ENCODE assay signal across 8 mouse cellular contexts in the genomic region with DNA sequence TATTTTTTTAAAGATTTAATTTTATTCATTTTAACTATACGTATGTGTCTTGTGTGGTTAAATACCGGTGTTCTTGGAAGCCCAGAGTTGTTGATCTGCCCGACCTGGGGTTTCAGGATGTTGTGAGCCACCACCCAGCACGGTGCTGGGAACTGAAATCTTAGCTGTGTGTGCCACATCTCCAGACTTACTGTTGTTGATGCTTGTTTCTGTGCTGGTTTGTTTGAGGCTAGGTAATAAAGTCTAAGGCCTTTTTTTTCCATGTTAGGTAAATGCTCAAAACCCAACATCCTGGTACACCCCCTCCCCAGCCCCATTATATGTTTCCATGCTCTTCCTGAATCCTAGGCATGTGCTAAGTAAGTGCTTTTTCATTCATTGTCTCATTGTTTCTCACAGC. TPM values are rescaled to one million over a fixed set of nuclear protein-coding genes. Genes with fewer than 3 reads are reported as not detected.
A peak's percentile ranks its signal among the peaks of the same experiment; 100 is the strongest.
DNase-seq lines count a peak whose midpoint lies in the region; ATAC-seq and TF ChIP-seq lines count a peak whose summit lies in the region.

No protein-coding gene starts in this region.

- no peak for TF ChIP-seq CTCF in embryonic fibroblast, embryonic 13.5 days (IDR thresholded peaks at IDR 0.05; ENCODE audit: borderline replicate concordance, insufficient read depth, low read length)
- TF ChIP-seq CTCF in intestine, postnatal 0 days (IDR thresholded peaks at IDR 0.05; ENCODE audit: low read depth), result no peak

- peak overlapping the region; percentile 92 for H3K4me2 ChIP-seq in liver, embryonic 11.5 days
- H3K4me2 ChIP-seq in intestine, postnatal 0 days (replicated peaks; ENCODE audit: low read depth), result peak overlapping the region; percentile 89; the same call in 1 of the 2 replicates
- peak overlapping the region; percentile 85; the same call in 1 of the 2 replicates for H3K4me2 ChIP-seq in neural tube, embryonic 12.5 days (replicated peaks)

- peak overlapping the region; percentile 97; the same call in 1 of the 2 replicates for H3K9ac ChIP-seq in liver, embryonic 11.5 days (ENCODE audit: low read depth, low read length)
- H3K9ac ChIP-seq in intestine, postnatal 0 days (ENCODE audit: low read depth, low read length), result no peak overlapping the region
- H3K9ac ChIP-seq in neural tube, embryonic 12.5 days, result no peak overlapping the region

- no peaks in the 10 kb centered on the region for H3K36me3 ChIP-seq in liver, embryonic 11.5 days (ENCODE audit: control insufficient read depth, insufficient read depth, low read length)
- H3K36me3 ChIP-seq in intestine, postnatal 0 days (ENCODE audit: control insufficient read depth, insufficient read depth), result no peaks in the 10 kb centered on the region
- no peaks in the 10 kb centered on the region for H3K36me3 ChIP-seq in neural tube, embryonic 12.5 days

- no peaks in the 10 kb centered on the region for H3K27me3 ChIP-seq in liver, embryonic 11.5 days (replicated peaks; ENCODE audit: control insufficient read depth, insufficient read depth, low read length)
- no peaks in the 10 kb centered on the region for H3K27me3 ChIP-seq in intestine, postnatal 0 days (replicated peaks; ENCODE audit: control insufficient read depth, insufficient read depth, low read length)
- no peaks in the 10 kb centered on the region for H3K27me3 ChIP-seq in neural tube, embryonic 12.5 days (replicated peaks)

- H3K27ac ChIP-seq in liver, embryonic 11.5 days (ENCODE audit: low read depth, low read length), result peak overlapping the region; percentile 94
- 0 out of 2 replicates have a peak overlapping the region, but pooled peaks have one; percentile 47 for H3K27ac ChIP-seq in embryonic fibroblast, embryonic 13.5 days (ENCODE audit: insufficient read depth, low read length)
- no peak overlapping the region for H3K27ac ChIP-seq in intestine, postnatal 0 days (ENCODE audit: low read depth, low read length)
- 0 out of 2 replicates have a peak overlapping the region, but pooled peaks have one; percentile 38 for H3K27ac ChIP-seq in neural tube, embryonic 12.5 days

- peaks cover 12% of the 10 kb centered on the region for H3K4me1 ChIP-seq in liver, embryonic 11.5 days (replicated peaks; ENCODE audit: control insufficient read depth, insufficient read depth, low read length)
- no peaks in the 10 kb centered on the region; the same call in none of the 2 replicates for H3K4me1 ChIP-seq in embryonic fibroblast, embryonic 13.5 days (ENCODE audit: control insufficient read depth, insufficient read depth, low read length)
- H3K4me1 ChIP-seq in intestine, postnatal 0 days (replicated peaks; ENCODE audit: control insufficient read depth, insufficient read depth, low read length), result no peaks in the 10 kb centered on the region
- H3K4me1 ChIP-seq in neural tube, embryonic 12.5 days, result peaks cover 10% of the 10 kb centered on the region

- WGBS in liver, embryonic 11.5 days, result 56% methylated on average over 4 of the region's 4 CpGs
- 73% methylated on average over 4 of the region's 4 CpGs for WGBS in intestine, postnatal 0 days
- WGBS in neural tube, embryonic 12.5 days, result 52% methylated on average over 4 of the region's 4 CpGs

- H3K4me3 ChIP-seq in liver, embryonic 11.5 days (ENCODE audit: low read depth, low read length), result peak overlapping the region; percentile 95; the same call in 1 of the 2 replicates
- H3K4me3 ChIP-seq in embryonic fibroblast, embryonic 13.5 days (ENCODE audit: insufficient read depth, low read length), result no peak overlapping the region
- H3K4me3 ChIP-seq in intestine, postnatal 0 days (ENCODE audit: low read depth, low read length), result no peak overlapping the region
- H3K4me3 ChIP-seq in neural tube, embryonic 12.5 days, result no peak overlapping the region

- no peak for ATAC-seq in liver, embryonic 11.5 days (replicated peaks; ENCODE audit: low FRiP score)
- no peak for ATAC-seq in intestine, postnatal 0 days
- ATAC-seq in neural tube, embryonic 12.5 days (ENCODE audit: low FRiP score, low read depth), result no peak; the same call in 1 of the 2 replicates

- no peak for TF ChIP-seq POLR2A in embryonic fibroblast, embryonic 13.5 days (IDR thresholded peaks at IDR 0.05; ENCODE audit: low read depth, low read length)

- H3K9me3 ChIP-seq in liver, embryonic 11.5 days (ENCODE audit: control insufficient read depth, low read length), result no peaks in the 10 kb centered on the region
- no peaks in the 10 kb centered on the region for H3K9me3 ChIP-seq in intestine, postnatal 0 days (ENCODE audit: control insufficient read depth)
- H3K9me3 ChIP-seq in neural tube, embryonic 12.5 days, result no peaks in the 10 kb centered on the region

- peak; percentile 31 for DNase-seq in liver, embryonic 11.5 days (ENCODE audit: low spot score)
- DNase-seq in liver (no peak), MN1 (ENCODE audit: low spot score) (no peak)
- DNase-seq in cerebellum, adult 9-10 months, result no peak
- no peak for DNase-seq in Muller cell, postnatal 12 days (ENCODE audit: inconsistent ontology term)

RNA-seq across cellular contexts. Expression of a gene that starts 0.8 kb away (rescaled TPM):
- 60.6 and 61.1 TPM in 2 replicates for polyA plus RNA-seq in liver, embryonic 11.5 days (2014; fragmentation: Nextera tagmentation; extraction: Ambion mirVana)
- polyA plus RNA-seq in embryonic fibroblast, embryonic 13.5 days (2011; ENCODE audit: insufficient read length, low read depth, missing spikeins), result 209 and 226 TPM in 2 replicates
- polyA plus RNA-seq in intestine, postnatal 0 days (2015; fragmentation: Nextera tagmentation; extraction: Ambion mirVana), result 8.7 TPM in 2 replicates
- polyA plus RNA-seq in neural tube, embryonic 12.5 days (2016; fragmentation: Nextera tagmentation; extraction: Ambion mirVana), result 39.8 and 42.6 TPM in 2 replicates
